Mouse (Mus musculus): ENCODE measurements around the gene Trim6.
A peak's percentile ranks its signal among the peaks of the same experiment; 100 is the strongest.
"Not testable (repeated sequence)": the region's sequence is repeated elsewhere in the genome, so short reads cannot be mapped to it uniquely, and the experiment has no call there.

Trim6 gene

DNA sequence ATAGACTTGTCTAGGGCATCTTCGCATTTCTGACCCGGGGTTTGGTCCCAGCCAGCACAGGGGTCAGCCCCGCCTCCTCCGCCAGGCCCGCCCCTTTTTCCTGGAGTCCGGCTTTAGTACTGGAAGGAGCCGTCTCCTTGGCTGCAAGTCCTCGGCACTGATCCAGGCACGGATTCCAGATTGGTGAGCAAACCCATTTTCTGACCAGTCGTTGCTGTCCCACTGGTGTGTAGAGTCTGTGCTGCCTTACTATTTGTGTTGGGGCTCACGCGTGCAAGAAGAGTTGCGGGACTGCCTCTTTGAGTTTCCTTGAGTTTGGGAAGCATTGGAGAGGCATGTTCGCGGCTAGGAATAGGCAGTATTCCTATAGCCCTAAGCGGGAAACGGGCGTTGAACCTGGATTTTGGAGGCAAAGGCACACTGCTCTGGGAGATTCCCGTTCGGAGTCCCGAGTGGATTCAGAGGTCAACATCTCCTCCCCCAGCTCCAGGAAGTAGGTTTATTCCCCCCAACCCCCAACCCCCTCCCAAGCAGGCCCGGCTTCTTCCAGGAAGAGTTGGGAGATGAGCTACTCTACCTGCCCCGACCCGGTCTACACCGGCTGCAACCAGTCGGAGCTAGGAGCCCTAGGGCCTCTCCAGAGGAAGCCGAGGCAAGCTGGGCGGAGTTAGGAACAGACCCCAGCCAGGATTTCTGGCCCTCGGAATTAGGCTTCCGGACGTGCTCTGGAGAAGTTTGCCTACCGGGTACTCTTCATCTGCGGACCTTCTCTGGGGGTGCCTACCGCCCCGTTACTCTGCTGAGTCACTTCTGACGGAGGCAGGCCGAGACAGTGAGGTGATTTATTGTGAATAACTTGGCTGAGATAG lies at the start of gene Trim6:
Gene Trim6 (plus strand): TSS at position 93 of the 869 bp plus-strand sequence.
- no peak for DNase-seq (ENCODE audit: low spot score in 2 of 2)

DNA sequence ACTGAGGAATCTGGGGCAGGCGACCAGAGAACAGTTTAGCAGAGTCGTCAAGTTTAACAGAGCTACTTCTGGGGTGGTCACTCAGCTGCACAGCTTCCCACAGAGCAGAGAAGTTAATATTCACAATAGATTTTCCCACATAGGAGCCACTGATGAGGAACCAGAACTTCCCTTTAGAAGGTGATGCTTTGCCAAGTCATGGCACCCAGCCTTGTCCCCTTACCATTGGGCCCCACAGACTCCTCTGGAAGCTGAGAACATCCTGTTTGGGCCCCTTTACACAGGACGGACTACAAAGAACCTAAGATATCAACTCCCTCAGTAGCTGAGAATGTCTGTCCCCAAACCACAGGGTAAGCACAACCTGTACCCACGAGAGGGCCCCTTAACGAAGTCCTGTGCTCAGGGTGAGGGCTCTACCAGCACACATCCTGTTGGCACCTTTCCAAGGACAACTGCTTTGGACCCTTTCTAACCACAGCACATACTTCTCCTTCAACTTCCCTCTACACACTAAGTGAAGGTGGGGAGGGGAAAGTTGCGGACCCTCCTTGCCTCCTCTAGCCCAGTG lies 48.9 kb upstream of the Trim6 start:
- no peak for DNase-seq (ENCODE audit: low spot score in 2 of 2)

DNA sequence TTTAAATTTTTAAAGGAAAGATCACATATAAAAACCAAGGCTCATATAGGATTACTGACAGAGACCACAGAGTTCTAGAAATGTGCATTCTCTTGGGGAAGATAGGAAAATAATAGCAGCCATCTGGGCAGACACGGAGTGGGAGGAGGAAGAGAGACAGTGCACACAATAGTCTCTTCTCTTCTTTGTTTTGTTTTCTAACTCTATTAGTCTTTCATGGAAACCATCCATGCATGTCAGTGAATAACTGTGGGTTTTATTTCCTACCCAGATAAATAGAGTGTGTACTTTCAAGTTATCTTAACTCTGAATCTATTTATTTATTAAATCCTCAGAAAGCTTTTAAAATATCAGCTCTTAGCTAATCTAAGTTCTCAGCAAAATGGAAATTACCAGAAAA lies 43.5 kb upstream of the Trim6 start:
- no peak for DNase-seq (ENCODE audit: low spot score in 2 of 2)

GRCm38 (mm10) chr7:104178422-104179054 lies 40.1 kb upstream of the Trim6 start:
- DNase-seq (ENCODE audit: low spot score in 2 of 2), result no peak

DNA sequence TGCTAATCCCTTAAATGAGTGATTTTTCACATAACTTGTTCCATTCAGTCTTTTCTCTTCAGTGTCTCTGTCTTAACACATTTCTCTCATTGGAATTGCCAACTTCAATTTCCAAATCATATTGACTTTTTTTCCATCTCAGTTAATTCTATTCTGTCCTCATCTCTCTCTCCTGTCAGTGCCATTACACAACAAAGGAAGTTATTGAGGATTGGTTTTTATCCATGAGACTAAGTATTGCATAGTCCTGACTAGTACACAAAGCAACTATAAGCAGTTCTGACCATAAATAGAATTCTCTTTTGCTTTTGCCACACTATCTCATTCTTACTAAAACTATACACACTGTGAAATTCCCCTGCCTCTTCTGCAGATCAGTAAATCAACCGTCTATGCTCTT lies 39.5 kb upstream of the Trim6 start:
- no peak for DNase-seq (ENCODE audit: low spot score in 2 of 2)

- no peak for DNase-seq (ENCODE audit: low spot score in 2 of 2)
Measured at GRCm38 (mm10) chr7:104183292-104183691, 35.3 kb upstream of the Trim6 start, which contains the start of gene Olfr648. Olfr648 (minus strand) TSS chr7:104183392.

- DNase-seq (ENCODE audit: low spot score in 2 of 2), result no peak
Measured at GRCm38 (mm10) chr7:104191275-104191674, 27.3 kb upstream of the Trim6 start.

DNA sequence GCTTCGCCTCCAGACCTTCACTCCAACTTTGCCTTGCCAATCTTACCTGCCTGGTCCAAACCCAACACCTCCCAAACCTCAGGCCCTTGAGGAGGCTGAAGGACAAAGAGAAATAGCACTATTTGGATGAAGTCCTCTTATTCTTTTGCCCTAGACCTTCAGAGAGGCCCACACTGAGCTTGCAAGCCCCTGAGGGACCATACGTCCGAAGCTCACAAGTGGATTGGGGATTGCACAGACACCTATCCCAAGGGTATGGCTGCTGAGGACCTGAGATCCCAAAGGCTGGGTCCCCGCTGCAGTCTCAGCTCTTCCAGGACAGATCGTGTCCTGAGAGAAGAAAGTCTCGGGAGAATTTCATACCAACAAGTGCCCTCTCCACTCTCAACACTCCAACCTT lies 22.7 kb upstream of the Trim6 start, which contains the start of gene Olfr649:
Gene Olfr649 (minus strand): TSS at position 101 of the 400 bp plus-strand sequence.
- no peak for DNase-seq (ENCODE audit: low spot score in 2 of 2)

- DNase-seq (ENCODE audit: low spot score in 2 of 2), result peak; percentile 63 to 76
Measured at GRCm38 (mm10) chr7:104199822-104200221, 18.8 kb upstream of the Trim6 start.

- DNase-seq (ENCODE audit: low spot score in 2 of 2), result no peak
Measured at GRCm38 (mm10) chr7:104206197-104206596, 12.4 kb upstream of the Trim6 start.

GRCm38 (mm10) chr7:104216011-104216535 lies 2.5 kb upstream of the Trim6 start:
- DNase-seq (ENCODE audit: low spot score in 2 of 2), result no peak

GRCm38 (mm10) chr7:104217881-104218280 lies 712 bp upstream of the Trim6 start:
- no peak for DNase-seq (ENCODE audit: low spot score in 2 of 2)

DNA sequence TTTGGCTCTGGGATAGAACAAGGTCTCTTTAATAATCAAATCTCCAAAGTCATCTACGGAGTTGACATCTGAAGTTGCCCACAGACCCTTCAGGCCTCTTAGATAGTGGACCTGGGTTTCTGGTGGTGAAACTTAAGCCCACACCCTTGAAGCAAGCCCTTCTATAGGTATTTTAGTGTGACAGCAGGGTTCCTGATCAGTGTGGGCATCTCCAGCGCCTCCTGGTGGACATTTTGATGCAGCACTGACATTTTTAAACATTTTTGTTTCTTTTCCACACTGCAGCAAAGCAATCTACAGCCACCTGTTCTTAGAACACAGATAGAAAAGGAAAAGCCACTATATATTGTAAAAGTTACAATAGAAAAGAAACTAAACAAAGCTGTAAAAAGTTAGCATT lies 12.6 kb downstream of the Trim6 start:
- peak; percentile 30 to 76 for DNase-seq (ENCODE audit: low spot score in 2 of 2)

GRCm38 (mm10) chr7:104240857-104241256 lies 22.3 kb downstream of the Trim6 start:
- no peak for DNase-seq (ENCODE audit: low spot score in 2 of 2)

DNA sequence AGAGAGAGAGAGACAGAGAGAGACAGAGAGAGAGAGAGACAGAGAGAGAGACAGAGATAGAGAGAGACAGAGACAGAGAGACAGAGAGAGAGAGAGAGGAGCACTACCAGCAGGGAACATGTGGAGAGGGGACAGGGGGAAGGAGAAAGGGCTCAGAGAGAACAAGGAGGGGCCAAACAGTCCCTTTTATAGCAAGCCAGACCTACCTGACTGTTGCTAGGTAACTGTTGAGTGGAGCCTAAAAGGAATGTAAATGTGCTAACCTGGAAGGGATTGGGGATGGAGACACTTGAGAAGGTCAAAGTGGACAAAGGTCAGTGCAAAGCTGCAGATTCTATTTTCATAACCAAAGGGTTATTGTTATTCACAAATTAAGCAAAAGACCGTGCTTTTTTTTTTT lies 25.0 kb downstream of the Trim6 start:
- no peak for DNase-seq (ENCODE audit: low spot score in 2 of 2)

DNA sequence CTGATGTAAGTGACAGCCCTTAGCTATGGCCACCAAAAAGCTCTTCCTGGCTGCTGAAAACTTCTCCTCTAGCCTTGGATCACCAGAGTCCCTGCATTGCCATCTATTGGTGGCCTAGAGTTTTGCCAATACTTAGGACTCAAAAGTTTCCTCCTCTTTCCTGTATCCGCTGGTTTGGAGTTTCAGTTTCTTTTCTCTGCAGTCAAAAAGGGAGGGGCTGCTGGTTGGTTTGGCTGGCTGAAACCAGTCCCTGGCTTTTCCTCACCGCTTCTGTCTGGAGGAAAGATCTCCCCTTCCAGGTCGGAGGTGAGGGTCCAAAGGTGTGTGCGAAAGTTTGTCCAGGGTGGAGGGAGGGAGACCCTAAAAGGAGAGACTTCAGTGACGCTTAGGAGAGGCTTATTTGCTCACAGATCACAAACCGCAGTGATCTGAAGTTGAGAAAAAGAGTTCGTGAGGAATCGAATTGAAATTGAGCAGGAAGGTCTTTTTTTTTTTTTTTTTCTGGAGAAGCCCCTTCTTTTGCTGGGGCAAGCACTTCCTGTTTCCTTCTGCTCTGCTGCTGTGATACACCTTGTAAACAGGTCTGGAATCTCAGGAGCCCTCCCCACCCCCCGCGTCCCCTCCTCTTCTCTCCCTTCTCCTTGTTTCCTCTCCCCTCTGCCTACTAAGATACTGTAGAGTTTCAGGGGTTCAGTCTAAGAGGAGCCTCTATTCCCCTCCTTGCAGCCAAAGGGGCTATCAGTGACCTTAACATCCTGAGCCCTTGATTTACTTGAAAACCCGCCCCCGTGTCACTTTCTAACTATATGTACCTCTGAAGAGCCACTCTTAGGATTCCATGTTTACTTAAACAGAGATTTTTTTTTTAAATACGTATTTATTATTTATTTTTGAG lies 25.9 kb downstream of the Trim6 start, which contains the start of gene Trim34a:
Gene Trim34a (plus strand): TSS at position 171 of the 895 bp plus-strand sequence.
- DNase-seq (ENCODE audit: low spot score in 2 of 2), result peak; percentile 43 to 67

DNA sequence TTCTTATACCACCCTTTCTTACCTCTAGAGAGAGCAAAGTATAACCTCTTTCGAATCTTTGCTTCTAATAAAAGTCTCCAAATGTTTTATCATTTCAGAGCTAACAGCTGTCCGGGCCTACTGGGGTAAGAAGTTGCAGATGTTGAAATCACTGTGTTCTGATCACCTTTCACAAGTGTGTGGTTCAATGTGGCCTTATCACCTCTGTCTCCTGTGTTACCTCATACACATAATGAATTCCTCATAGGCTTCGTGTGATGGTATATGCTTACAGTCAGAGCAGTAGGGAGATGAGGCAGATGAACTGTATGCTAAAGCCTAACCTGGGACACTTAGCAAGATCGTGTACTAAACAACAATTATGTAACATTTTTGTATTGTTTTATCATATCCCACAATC lies 41.8 kb downstream of the Trim6 start:
- not testable (repeated sequence) for DNase-seq (ENCODE audit: low spot score in 2 of 2)

DNA sequence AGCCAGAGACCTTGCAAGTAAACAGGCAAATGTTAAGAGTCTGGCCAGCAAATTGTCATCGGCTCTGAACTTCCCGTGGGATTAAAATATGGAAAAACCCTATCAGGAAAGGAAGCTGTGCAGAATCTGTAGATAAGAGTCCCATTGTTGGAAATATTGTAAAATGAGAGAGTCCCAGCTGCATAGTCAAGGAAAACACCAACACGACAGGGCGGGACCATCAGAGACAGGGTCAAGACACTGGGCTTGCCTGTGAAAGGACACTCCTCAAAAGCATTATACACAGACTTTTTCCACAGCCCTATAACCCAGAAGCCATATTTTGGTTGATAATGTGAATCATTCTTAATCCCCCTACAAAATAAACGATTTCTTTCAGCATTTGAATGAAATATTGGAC lies 46.7 kb downstream of the Trim6 start:
- not testable (repeated sequence) for DNase-seq (ENCODE audit: low spot score in 2 of 2)

DNA sequence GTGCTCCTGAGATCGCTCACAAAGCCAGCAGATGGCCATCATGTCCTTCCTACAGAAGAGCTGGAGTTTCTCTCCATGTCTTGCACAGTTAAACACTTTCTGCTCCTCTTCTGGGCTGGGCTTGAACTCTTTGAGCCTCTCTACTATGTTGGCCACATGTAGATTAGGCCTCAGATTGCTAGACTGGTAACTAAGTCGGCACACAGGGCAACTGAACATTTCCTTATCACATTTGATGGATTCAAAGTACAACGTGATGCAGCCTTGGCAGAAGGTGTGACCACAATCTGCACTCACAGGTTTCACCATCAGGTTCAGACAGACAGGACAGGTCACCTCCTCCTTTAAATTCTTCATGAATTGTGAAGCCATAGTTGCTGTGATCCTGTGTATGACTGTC lies 60.8 kb downstream of the Trim6 start:
- not testable (repeated sequence) for DNase-seq (ENCODE audit: low spot score in 2 of 2)
